Mouse (Mus musculus) megakaryocyte-erythroid progenitor cell, adult 5-6 weeks (primary cell): ENCODE results near the gene Eml2. TPM values are rescaled to one million over a fixed set of nuclear protein-coding genes. Genes with fewer than 3 reads are reported as not detected.
A peak's percentile ranks its signal among the peaks of the same experiment; 100 is the strongest.

Source experiments
- ATAC-seq: replicated peaks from 2 replicates; pipeline ENCODE4 v1.8.0; 2016; ENCODE audit warnings: mild to moderate bottlenecking, inconsistent platforms; ENCODE audit not compliant: severe bottlenecking, poor library complexity, low FRiP score, low TSS enrichment
- total RNA-seq, 2 experiments: library from RNA; stranded (forward) in 1 of 2; stranded (reverse) in 1 of 2; fragments of 200-1000, 215-1000 nt in 1 of 2; fragments of >200 nt in 1 of 2; fragmentation: Nextera tagmentation in 1 of 2; gene quantifications; 2 replicates each; pipeline ENCODE4 v1.2.3; 2014 to 2017

Eml2 gene
- total RNA-seq, 2 experiments from 2014 or later = 4.8 to 6.6 TPM

- ATAC-seq = no peak
These were observed 16.8 kb upstream of the Eml2 start for GRCm38 (mm10) chr7:19159411-19159810.

GRCm38 (mm10) chr7:19160115-19160514 lies 16.1 kb upstream of the Eml2 start:
- no peak for ATAC-seq

DNA sequence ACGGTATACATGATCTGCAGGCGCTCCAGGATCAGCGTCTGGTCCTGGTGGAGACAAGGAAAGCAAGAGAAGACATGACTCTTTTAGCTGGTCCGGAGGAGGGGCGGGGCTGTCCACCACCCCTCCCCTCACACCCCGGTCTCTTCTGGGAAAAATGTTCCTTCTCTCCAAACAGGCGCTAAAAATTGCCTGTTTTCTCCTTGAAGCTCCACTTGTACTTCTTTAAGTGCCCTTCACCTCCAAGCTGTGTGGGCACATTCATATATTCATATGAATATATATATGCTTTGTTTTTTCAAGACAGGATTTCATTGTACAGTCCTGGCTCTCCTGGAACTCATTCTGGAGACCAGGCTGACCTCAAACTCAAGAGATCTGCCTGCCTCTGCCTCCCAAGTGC lies 13.3 kb upstream of the Eml2 start:
- no peak for ATAC-seq

GRCm38 (mm10) chr7:19163752-19164151 lies 12.5 kb upstream of the Eml2 start:
- ATAC-seq = no peak

GRCm38 (mm10) chr7:19164189-19164588 lies 12.0 kb upstream of the Eml2 start:
- ATAC-seq = peak; percentile 62

- ATAC-seq = peak; percentile 65
These were observed 11.2 kb upstream of the Eml2 start for GRCm38 (mm10) chr7:19164978-19165377.

DNA sequence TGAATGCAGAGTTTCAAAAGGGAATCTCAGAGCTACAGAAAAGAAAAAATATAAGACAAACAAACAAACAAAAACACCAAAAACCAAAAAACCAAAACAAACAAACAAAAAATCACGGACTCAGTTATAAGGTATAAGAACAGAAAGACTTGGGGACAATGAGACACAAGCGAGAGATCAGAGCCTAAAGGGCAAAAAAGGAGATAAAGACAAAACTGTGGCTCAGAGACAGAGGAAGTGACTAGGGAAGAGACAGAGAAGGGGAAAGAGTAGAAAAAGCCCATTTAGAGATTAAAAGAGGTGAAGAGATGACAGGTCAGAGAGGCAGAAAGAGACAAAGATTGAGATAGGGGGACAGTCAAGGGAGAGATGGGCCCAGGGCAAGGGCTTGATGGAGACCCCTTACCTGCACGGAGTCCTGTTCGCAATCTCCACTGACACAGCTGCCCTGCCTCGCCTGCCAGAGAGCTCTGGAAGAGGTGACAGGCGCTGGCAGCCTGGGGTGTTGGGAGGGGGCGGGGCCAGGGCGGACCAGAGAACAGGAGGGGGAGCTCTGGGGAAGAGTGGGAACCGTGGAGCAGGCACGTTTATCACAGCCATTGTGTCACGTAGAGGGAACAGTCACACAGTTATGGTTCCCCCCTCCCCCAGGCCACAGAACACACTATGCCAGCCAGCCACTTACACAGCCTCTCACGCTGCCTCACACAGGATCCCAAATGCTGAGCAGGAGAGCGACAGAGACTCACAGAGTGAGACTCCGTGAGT lies 10.4 kb upstream of the Eml2 start, which contains the start of gene Gipr:
Gene Gipr (minus strand): TSS at position 472 of the 768 bp plus-strand sequence.
- ATAC-seq = no peak

GRCm38 (mm10) chr7:19166990-19167389 lies 9.2 kb upstream of the Eml2 start:
- no peak for ATAC-seq

- no peak for ATAC-seq
These were observed 6.7 kb upstream of the Eml2 start for GRCm38 (mm10) chr7:19169506-19169905.

DNA sequence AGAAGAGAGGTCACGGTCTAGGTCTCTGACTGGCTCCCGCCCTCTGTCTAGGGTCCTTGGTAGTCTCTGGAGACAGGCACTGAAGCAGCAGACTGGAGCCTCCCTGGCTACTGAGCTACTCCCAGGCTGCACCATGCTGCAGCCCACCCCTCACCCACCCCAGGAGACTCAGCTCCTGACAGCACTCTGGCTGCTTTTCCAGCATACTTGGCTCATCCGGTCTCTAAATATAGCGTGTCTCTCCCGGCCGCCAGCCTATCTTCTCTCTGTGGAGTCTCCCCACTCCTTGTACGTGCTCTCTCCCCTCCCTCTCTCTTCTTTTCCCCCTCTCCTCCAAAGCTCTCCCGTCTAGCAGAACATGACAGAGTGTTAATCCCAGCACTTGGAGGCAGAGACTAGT lies 6.1 kb upstream of the Eml2 start:
- no peak for ATAC-seq

- no peak for ATAC-seq
These were observed 4.4 kb upstream of the Eml2 start for GRCm38 (mm10) chr7:19171831-19172230.

DNA sequence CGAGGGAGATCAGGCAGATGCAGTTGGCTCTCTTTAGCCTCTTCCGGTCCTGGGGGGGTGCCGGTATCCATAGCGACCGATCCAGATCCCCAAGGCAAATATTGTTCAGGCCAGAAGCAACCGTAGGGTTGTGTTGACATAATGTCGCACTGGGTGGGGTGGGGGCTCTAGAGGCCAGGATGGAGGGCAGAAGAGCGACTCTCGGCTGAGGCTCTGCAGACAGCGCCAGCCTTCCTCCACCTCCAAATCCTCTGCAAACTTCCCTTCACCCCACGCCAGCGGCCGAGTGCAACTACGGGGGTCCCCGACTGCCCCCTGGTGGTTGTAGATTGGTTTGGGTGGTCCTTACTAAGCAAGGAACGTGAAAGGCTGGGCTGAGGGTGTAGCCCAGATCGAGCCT lies 3.3 kb upstream of the Eml2 start:
- peak; percentile 80 for ATAC-seq

- no peak for ATAC-seq
These were observed 311 bp downstream of the Eml2 start for GRCm38 (mm10) chr7:19176516-19176947.

DNA sequence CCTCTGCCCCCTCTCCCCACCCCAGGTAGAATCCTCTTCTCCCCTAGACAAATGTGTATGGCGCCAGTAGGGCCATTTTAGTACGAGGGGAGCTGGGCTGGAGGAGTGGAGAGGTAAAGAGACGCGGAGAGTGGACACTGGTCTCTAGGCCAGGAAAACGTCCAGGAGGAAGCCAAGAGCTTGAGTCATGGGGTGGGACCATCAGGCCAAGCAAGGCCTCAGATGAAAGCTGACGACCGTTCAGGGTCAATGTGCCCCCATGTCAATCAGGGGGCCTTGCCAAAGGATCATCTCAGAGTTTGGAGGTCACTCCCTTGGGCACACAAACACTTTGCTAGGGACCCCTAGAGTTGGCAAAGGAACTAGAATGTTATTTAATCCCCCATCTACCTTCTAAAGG lies 995 bp downstream of the Eml2 start:
- ATAC-seq = no peak

DNA sequence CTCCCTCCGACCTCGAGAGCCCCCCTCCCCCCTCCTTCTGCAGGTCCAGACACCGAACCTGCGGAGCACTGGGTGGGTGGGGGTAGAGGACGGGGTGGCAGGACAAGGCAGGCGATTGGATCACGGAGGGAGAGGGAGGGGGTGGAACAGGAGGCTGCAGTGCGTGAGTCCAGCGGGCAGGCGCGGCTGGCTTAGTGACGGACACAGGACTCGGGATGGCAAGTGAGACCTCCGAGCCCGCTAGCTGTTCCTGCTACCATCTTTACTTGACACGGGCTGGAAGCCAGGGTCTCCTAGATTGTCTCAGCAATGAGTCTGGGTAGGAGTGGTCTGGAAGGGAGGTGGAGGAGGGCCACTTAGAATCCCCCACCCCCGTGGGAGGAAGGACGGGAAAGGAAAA lies 1.8 kb downstream of the Eml2 start:
- no peak for ATAC-seq

- ATAC-seq = peak; percentile 45
These were observed 2.3 kb downstream of the Eml2 start for GRCm38 (mm10) chr7:19178443-19179092.

DNA sequence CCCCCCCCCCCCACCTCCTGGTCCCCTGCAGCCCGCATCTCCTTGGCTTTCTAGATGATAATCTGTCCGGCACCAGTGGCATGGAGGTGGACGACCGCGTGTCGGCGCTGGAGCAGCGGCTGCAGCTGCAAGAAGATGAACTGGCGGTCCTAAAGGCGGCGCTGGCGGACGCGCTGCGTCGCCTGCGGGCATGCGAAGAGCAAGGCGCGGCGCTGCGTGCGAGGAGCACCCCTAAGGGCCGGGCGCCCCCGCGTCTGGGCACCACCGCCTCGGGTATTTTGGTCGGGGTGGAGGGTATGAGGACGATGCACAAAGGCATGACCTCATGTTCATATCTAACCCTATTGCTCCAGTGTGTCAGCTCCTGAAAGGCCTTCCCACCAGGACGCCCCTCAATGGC lies 3.0 kb downstream of the Eml2 start:
- peak; percentile 69 for ATAC-seq

DNA sequence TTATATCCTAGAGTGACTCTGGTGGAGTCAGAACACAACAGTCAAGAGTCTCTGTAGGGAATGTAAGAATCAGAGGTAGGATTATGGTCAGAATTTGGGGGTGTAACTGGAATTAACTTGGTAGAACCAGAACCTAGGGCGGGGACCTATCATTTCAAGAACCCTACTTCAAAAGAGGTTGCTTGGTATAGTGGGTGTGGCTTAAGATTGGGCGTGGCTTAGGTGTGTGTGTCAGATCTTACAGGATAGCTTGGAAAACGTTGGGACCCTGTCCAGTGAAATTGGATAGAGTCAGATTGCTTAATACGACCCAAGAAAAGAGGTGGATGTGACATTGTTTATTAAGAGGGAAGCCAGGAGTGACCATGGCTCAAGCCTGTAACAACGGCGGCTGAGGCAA lies 3.7 kb downstream of the Eml2 start:
- ATAC-seq = no peak

GRCm38 (mm10) chr7:19180862-19181429 lies 4.7 kb downstream of the Eml2 start:
- no peak; the same call in 1 of the 2 replicates for ATAC-seq

GRCm38 (mm10) chr7:19184250-19184649 lies 8.0 kb downstream of the Eml2 start:
- no peak for ATAC-seq

- no peak for ATAC-seq
These were observed 8.5 kb downstream of the Eml2 start for GRCm38 (mm10) chr7:19184758-19185157.
